Mouse (Mus musculus) left cerebral cortex, postnatal 25 days (tissue): ENCODE data around the gene Chrnb2. TPM values are rescaled to one million over a fixed set of nuclear protein-coding genes. Genes with fewer than 3 reads are reported as not detected.
A peak's percentile ranks its signal among the peaks of the same experiment; 100 is the strongest.

Experiments used
- DNase-seq, 2 experiments: peaks; one replicate each; pipeline ENCODE4 v3.0.0; 2022; ENCODE audit warnings: low spot score in 2 of 2, mixed read lengths in 1 of 2
- intact Hi-C: fragments of 180-260 bp; cut with DNase I; formaldehyde crosslinking; loops from one replicate; pipeline ENCODE4 v1.15.1; 2025
- total RNA-seq, 2 experiments: library from RNA; stranded (reverse); gene quantifications; 2 replicates each; pipeline ENCODE4 v1.2.3; 2021

Chrnb2 gene
- total RNA-seq, 2 experiments from 2014 or later: 25.5 to 26.2 TPM

GRCm38 (mm10) chr3:89784991-89785753 lies 20.7 kb upstream of the Chrnb2 start:
- peak; percentile 58 to 65 for DNase-seq
- intact Hi-C loops: loop anchor here (2.0 to 10.0 kb wide), 2 partner anchors 74 to 290 kb away; partner anchors contain the start of gene Tpm3

GRCm38 (mm10) chr3:89781640-89782039 lies 17.2 kb upstream of the Chrnb2 start:
- DNase-seq: no peak
- intact Hi-C loops: loop anchor here (10.0 kb wide), 1 partner anchor 293 kb away; the partner anchor contains the start of gene Tpm3

- DNase-seq: no peak
- intact Hi-C loops: loop anchor here (10.0 kb wide), 1 partner anchor 295 kb away; the partner anchor contains the start of gene Tpm3
Observed at GRCm38 (mm10) chr3:89780102-89780501, 15.7 kb upstream of the Chrnb2 start.

GRCm38 (mm10) chr3:89776001-89776400 lies 11.6 kb upstream of the Chrnb2 start:
- no peak for DNase-seq
- intact Hi-C loops: no loop called here

GRCm38 (mm10) chr3:89774236-89774960 lies 10.0 kb upstream of the Chrnb2 start:
- no peak for DNase-seq
- intact Hi-C loops: no loop called here

GRCm38 (mm10) chr3:89773740-89774211 lies 9.3 kb upstream of the Chrnb2 start:
- intact Hi-C loops: loop anchor here (2.0 kb wide), 4 partner anchors 43 to 457 kb away; partner anchors contain the start of gene Adar
- peak in 1 of 2 experiments; percentile 30 for DNase-seq

- intact Hi-C loops: loop anchor here (2.0 kb wide), 4 partner anchors 42 to 456 kb away; partner anchors contain the start of gene Adar
- peak; percentile 99 for DNase-seq
Observed at GRCm38 (mm10) chr3:89772968-89773709, 8.7 kb upstream of the Chrnb2 start, which contains the start of gene Ube2q1. TSS of gene Ube2q1 (plus strand) at chr3:89773616.

GRCm38 (mm10) chr3:89772588-89772967 lies 8.1 kb upstream of the Chrnb2 start:
- intact Hi-C loops: loop anchor here (2.0 kb wide), 4 partner anchors 42 to 456 kb away; partner anchors contain the start of gene Adar
- DNase-seq: peak; percentile 81 to 88

GRCm38 (mm10) chr3:89770425-89771002 lies 6.1 kb upstream of the Chrnb2 start:
- intact Hi-C loops: no loop called here
- DNase-seq: no peak

GRCm38 (mm10) chr3:89769584-89769983 lies 5.2 kb upstream of the Chrnb2 start:
- intact Hi-C loops: no loop called here
- no peak for DNase-seq

GRCm38 (mm10) chr3:89759786-89760185 lies 4.6 kb downstream of the Chrnb2 start:
- no peak for DNase-seq
- intact Hi-C loops: no loop called here

GRCm38 (mm10) chr3:89757851-89758250 lies 6.6 kb downstream of the Chrnb2 start:
- intact Hi-C loops: no loop called here
- no peak for DNase-seq

- no peak for DNase-seq
- intact Hi-C loops: no loop called here
Observed at GRCm38 (mm10) chr3:89755283-89755682, 9.1 kb downstream of the Chrnb2 start.

- intact Hi-C loops: no loop called here
- DNase-seq: no peak
Observed at GRCm38 (mm10) chr3:89752307-89752706, 12.1 kb downstream of the Chrnb2 start.

- DNase-seq: no peak
- intact Hi-C loops: no loop called here
Observed at GRCm38 (mm10) chr3:89738509-89738908, 25.9 kb downstream of the Chrnb2 start.

- DNase-seq: no peak
- intact Hi-C loops: no loop called here
Observed at GRCm38 (mm10) chr3:89732091-89732490, 32.3 kb downstream of the Chrnb2 start.

- intact Hi-C loops: loop anchor here (2.0 kb wide), 1 partner anchor 42 kb away; the partner anchor contains the start of gene Ube2q1
- peak; percentile 56 to 66 for DNase-seq
Observed at GRCm38 (mm10) chr3:89730350-89731331, 33.8 kb downstream of the Chrnb2 start.

GRCm38 (mm10) chr3:89728848-89729247 lies 35.6 kb downstream of the Chrnb2 start:
- intact Hi-C loops: no loop called here
- no peak for DNase-seq
